Mouse (Mus musculus): ENCODE data around the gene Usp35.

DNA sequence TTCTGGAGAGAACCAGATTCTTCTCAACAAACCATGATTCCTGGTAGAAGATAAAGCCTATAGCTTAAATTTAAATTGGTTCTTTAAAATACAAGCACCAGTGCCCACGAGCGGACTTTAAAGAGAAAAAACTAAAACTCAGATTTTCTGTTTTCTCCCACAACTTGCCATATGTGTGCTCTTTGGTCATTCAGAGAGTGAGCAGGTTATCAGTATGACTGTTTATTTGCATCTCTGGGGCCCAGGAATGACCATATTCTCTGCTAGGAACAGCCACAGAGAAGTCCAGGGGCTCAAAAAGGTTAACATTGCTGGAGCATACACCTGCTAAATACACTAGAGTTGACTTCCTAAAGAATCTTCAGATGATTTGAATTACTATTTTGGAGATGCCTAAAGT, 33.5 kb downstream of the Usp35 start:
- TF ChIP-seq POLR2A (IDR thresholded peaks at IDR 0.05; ENCODE audit: control insufficient read depth, extremely low read depth, insufficient read depth, low read length, poor library complexity): no peak
- no peak for TF ChIP-seq CTCF (IDR thresholded peaks at IDR 0.05; ENCODE audit: borderline replicate concordance, control insufficient read depth, extremely low read depth, insufficient read depth, low read length, poor library complexity)

All from thymus, adult 2 months (tissue).